Mouse (Mus musculus) gastrocnemius, adult 2 months (tissue): ENCODE measurements around the gene Pdcd6. TPM values are rescaled to one million over a fixed set of nuclear protein-coding genes. Genes with fewer than 3 reads are reported as not detected.

ENCODE experiments used
- DNase-seq: peaks from one replicate; pipeline ENCODE4 v3.0.0; 2022
- H3K27ac ChIP-seq: fragments of 200-600 bp; 2 replicates; pipeline ENCODE4 v1.8.1; 2022; ENCODE audit warnings: mild to moderate bottlenecking
- H3K4me3 ChIP-seq: fragments of 200-600 bp; 2 replicates; pipeline ENCODE4 v1.8.1; 2022; ENCODE audit warnings: mild to moderate bottlenecking, moderate library complexity
- CTCF ChIP-seq: fragments of 200-600 bp; IDR thresholded peaks from 2 replicates; pipeline ENCODE4 v1.8.1; 2022; ENCODE audit warnings: antibody characterized with exemption, mild to moderate bottlenecking, moderate library complexity
- intact Hi-C: fragments of 180-260 bp; cut with DNase I; formaldehyde crosslinking; loops from one replicate; pipeline ENCODE4 v1.15.1; 2025
- long read RNA-seq, 2 experiments: library from polyadenylated mRNA; stranded (forward); transcript quantifications; one replicate each; pipeline ENCODE4 v2.0.0; 2021
- total RNA-seq, 2 experiments: library from RNA; stranded (reverse); gene quantifications; 2 replicates each; pipeline ENCODE4 v1.2.3; 2021

Gene Pdcd6
- total RNA-seq, result 10 to 100 TPM; 18.0 to 18.3 TPM
- long read RNA-seq, experiment 1, transcript Pdcd6-201 (6 exons, 1,131 nt), result major isoform, 13 of 18 reads
- long read RNA-seq, experiment 1, partial matches to known transcripts, result 1 of 18 reads
- long read RNA-seq, experiment 1, other reads (novel, unspliced or antisense), result 0 of 18 reads
- long read RNA-seq, experiment 2, transcript Pdcd6-201 (6 exons, 1,131 nt), result major isoform, 18 of 23 reads
- long read RNA-seq, experiment 2, partial matches to known transcripts, result 0 of 23 reads
- long read RNA-seq, experiment 2, other reads (novel, unspliced or antisense), result 0 of 23 reads

DNA sequence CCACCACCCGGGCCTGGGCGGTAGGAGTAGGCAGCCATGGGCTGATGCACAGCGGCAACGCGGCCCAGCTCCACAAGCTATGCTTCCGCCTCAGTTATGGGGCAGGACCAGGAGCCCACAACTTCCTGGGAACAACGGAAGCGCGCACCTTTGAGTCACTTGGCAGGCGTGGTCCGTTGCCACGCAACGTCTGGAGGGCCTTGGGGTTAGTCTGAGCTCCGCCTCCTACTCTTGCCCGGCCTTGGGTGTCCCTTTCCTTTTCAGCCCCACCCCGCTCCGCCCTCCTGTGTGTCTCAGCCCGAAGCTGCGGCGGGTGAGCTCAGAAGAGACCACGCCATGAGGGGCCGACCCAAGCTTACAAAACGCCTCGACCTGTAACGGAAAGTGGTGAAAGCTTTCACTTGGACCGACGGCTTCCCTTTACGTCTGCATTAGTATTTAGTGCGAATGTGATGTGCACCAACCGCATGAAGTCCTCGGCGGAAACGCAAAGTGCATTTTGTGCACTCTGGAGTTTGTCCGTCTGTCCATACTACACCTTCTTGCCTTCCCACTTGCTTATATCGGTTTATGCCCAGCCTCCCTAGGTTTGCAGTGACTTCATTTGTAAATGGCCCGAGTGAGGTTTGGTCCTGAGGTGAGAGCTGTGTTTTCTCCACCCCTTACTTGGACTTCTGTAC lies at the start of gene Pdcd6:
Gene Pdcd6 (minus strand): TSS at position 411 of the 680 bp plus-strand sequence.
- intact Hi-C loops, result loop anchor here (5.0 kb wide), 1 partner anchor 35 kb away; the partner anchor contains the start of genes Ccdc127 and Sdha
- Histone ChIP-seq H3K4me3 (peak within 1 kb of the TSS; percentile 88), H3K27ac (peak within 1 kb of the TSS; percentile 88)
- DNase-seq, result peak; percentile 96
- no peak for TF ChIP-seq CTCF

- TF ChIP-seq CTCF, result peak; percentile 39
- peak within 1 kb of the TSS; percentile 83 for H3K4me3 ChIP-seq
- H3K27ac ChIP-seq, result peak within 1 kb of the TSS; percentile 94
- intact Hi-C loops, result no loop called here
- peak; percentile 87 for DNase-seq
These were observed 46.5 kb upstream of the Pdcd6 start, which contains the start of gene Lrrc14b for GRCm38 (mm10) chr13:74363859-74364235. Gene Lrrc14b (minus strand): TSS chr13:74364005.

DNA sequence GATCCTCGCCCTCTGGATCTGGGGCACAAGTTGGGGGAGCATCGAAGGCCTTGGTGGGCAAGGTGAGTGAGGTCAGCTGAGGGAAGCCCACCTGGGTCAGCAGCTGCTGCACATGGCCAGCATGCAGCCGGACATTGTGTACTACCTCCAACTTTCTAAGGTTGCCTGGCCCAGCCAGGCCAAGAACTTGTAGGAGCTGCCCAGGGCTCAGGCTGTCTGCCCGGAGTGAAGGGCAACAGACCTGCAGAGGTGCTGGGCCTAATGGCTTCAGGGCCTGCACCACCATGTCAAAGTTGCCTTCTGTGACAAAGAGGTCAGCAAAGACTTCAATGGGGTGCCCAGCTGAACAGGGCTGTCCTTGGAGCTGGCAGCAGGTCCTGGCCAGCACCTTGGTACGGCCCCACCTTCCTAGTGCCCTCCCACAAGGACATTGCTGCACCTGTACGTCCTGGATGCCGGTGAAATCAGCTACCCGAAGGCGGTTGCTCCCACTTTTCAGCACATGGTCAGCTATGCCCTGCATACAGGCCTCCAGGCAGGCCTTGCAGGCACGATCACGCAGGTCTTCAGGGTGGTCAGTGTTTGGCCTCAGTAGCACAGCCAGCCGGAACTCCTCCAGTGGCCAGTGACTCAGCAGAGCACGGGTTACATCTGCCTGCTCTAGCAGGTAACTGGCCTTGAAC lies 45.9 kb upstream of the Pdcd6 start:
- no peak for TF ChIP-seq CTCF
- Histone ChIP-seq H3K27ac (peak overlapping the region; percentile 94), H3K4me3 (peak overlapping the region; percentile 83)
- DNase-seq, result peak; percentile 68
- intact Hi-C loops, result no loop called here

- no peak for TF ChIP-seq CTCF
- DNase-seq, result no peak
- intact Hi-C loops, result no loop called here
- Histone ChIP-seq H3K4me3 (peak overlapping the region; percentile 83), H3K27ac (peak overlapping the region; percentile 94)
These were observed 44.8 kb upstream of the Pdcd6 start for GRCm38 (mm10) chr13:74362218-74362617.

DNA sequence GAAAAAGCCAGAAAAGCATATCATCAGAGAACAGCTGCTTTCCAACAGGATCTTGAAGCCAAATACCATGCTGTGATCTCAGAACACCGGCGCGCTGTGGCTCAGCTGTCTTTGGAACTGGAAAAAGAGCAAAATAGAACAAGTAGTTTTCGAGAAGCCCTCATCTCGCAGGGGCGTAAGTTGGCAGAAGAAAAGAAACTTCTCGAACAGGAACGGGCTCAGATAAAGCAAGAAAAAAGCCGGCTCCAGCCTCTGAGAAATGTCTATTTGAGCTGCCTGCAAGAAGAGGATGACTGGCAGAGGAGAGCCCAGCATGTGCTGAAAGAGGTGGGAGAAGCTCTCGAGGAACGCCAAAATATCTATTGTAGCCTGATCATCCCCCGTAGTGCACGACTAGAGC lies 39.1 kb upstream of the Pdcd6 start:
- no peak overlapping the region for H3K27ac ChIP-seq
- no peak overlapping the region for H3K4me3 ChIP-seq
- no peak for TF ChIP-seq CTCF
- intact Hi-C loops, result no loop called here
- no peak for DNase-seq

DNA sequence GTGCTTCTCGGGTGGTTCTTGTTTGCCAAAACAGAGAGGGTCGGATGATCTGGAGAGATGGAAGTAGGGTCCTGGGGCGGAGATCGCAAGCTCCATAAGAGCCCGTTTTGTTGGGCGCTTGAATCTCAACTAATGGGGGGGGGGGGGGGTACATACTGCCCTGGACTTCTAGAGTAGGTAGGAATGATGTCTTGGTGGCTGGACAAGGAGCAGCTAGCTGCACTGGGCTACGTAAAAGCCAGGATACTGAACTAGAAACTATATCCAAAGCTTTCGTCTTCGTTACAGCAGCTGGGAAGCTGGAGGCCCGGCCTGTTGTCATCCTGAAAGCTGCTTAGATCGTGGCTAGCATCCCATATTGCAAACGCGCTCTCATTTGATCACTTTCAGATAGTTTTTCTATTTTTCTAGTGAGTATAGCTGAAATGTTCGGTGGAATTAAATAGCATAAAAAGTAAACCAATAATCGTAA lies 33.1 kb upstream of the Pdcd6 start:
- peak overlapping the region; percentile 72 for H3K4me3 ChIP-seq
- H3K27ac ChIP-seq, result peak overlapping the region; percentile 100
- no peak for TF ChIP-seq CTCF
- DNase-seq, result no peak
- intact Hi-C loops, result loop anchor here (5.0 kb wide), 1 partner anchor 33 kb away; the partner anchor contains the start of gene Pdcd6

GRCm38 (mm10) chr13:74349566-74350434 lies 32.4 kb upstream of the Pdcd6 start, which contains the start of the genes Sdha and Ccdc127:
Gene Sdha (minus strand): TSS chr13:74350280.
Gene Ccdc127 (plus strand): TSS chr13:74350309.
- peak within 1 kb of the TSS; percentile 72 for H3K4me3 ChIP-seq
- DNase-seq, result peak; percentile 98
- intact Hi-C loops, result loop anchor here (5.0 to 10.0 kb wide), 3 partner anchors 32 to 145 kb away; partner anchors contain the start of genes Pdcd6 and Zfp825
- H3K27ac ChIP-seq, result peak within 1 kb of the TSS; percentile 100
- no peak for TF ChIP-seq CTCF

DNA sequence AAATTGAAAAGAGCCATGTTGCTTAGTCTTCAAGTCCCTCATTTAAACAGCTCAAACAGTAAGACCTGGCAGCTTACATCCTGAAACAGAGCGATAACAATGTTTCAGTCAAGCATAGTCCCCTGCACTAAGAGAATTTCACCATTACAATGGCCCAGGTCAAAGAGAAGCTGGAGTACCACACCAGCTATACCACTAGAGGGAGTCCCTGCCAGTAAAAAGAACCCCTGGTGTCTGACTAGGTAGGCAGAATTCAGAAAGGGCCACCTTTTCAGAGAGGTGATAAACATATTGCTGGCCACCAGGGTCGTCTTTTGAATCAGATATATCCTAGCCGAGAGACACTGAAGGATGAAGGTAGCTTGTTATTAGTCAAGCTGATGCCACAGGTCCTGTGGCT lies 23.7 kb upstream of the Pdcd6 start:
- peak; percentile 30 for DNase-seq
- intact Hi-C loops, result loop anchor here (2.0 to 10.0 kb wide), 2 partner anchors 154 to 194 kb away; partner anchors contain the start of gene Zfp825
- TF ChIP-seq CTCF, result peak; percentile 76
- Histone ChIP-seq H3K4me3 (no peak overlapping the region), H3K27ac (no peak overlapping the region)

GRCm38 (mm10) chr13:74329321-74329720 lies 11.9 kb upstream of the Pdcd6 start:
- no peak overlapping the region for H3K27ac ChIP-seq
- no peak overlapping the region for H3K4me3 ChIP-seq
- intact Hi-C loops, result no loop called here
- no peak for DNase-seq
- no peak for TF ChIP-seq CTCF

- Histone ChIP-seq H3K27ac (peak overlapping the region; percentile 88), H3K4me3 (peak overlapping the region; percentile 88)
- intact Hi-C loops, result loop anchor here (5.0 kb wide), 1 partner anchor 36 kb away; the partner anchor contains the start of genes Ccdc127 and Sdha
- TF ChIP-seq CTCF, result no peak
- DNase-seq, result no peak
These were observed 601 bp downstream of the Pdcd6 start for GRCm38 (mm10) chr13:74316789-74317169.

DNA sequence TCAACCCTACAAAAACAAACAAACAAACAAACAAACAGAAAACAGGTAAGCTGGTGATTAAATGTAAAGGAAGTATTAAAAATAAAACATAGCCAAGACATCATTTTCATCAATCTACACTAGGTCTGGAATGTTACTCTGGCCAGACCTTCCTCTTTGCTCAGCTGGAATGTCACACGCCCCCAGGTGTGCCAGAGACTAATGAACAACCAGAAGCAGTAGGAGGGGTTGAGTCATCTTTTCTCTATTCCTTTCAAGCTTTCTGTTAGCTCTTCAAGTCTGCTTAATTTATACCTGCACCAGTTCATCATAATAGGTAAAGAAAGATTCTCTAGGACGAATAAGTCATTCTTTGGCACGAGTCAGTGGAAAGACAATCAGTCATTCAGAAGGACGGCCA lies 994 bp downstream of the Pdcd6 start:
- Histone ChIP-seq H3K27ac (peak overlapping the region; percentile 88), H3K4me3 (peak overlapping the region; percentile 88)
- TF ChIP-seq CTCF, result no peak
- intact Hi-C loops, result loop anchor here (5.0 kb wide), 1 partner anchor 36 kb away; the partner anchor contains the start of genes Ccdc127 and Sdha
- DNase-seq, result no peak
